Mouse (Mus musculus): Measurements from ENCODE around the gene Kcnn3. TPM values are rescaled to one million over a fixed set of nuclear protein-coding genes. Genes with fewer than 3 reads are reported as not detected.

Kcnn3 gene
- polyA plus RNA-seq (2016; fragmentation: Nextera tagmentation; extraction: Ambion mirVana) = 1.8 and 3.0 TPM in 2 replicates

GRCm38 (mm10) chr3:89519894-89520293 is at the start of gene Kcnn3:
Gene Kcnn3 (plus strand): TSS chr3:89520164.
- Histone ChIP-seq H3K9ac (replicated peaks) (peak within 1 kb of the TSS; percentile 63), H3K36me3 (no peaks in the 10 kb centered on the region), H3K4me1 (peaks cover 30% of the 10 kb centered on the region), H3K4me3 (peak within 1 kb of the TSS; percentile 48), H3K27me3 (peaks cover 20% of the 10 kb centered on the region), H3K27ac (replicated peaks) (no peak within 1 kb of the TSS), H3K4me2 (replicated peaks) (peak within 1 kb of the TSS; percentile 96), H3K9me3 (peaks cover 10% of the 10 kb centered on the region; the same call in 1 of the 2 replicates)
- WGBS = under 1% methylated on average over 15 of the region's 15 CpGs
- ATAC-seq (ENCODE audit: low FRiP score, low read depth) = peak; percentile 93

- ATAC-seq (ENCODE audit: low FRiP score, low read depth) = no peak
- Histone ChIP-seq H3K27me3 (no peaks in the 10 kb centered on the region), H3K9ac (replicated peaks) (no peak overlapping the region), H3K4me3 (no peak overlapping the region), H3K4me1 (no peaks in the 10 kb centered on the region), H3K4me2 (replicated peaks) (no peak overlapping the region), H3K27ac (replicated peaks) (no peak overlapping the region), H3K36me3 (peaks cover 29% of the 10 kb centered on the region), H3K9me3 (no peaks in the 10 kb centered on the region)
- WGBS = 81% methylated on average over 7 of the region's 7 CpGs
Observed at GRCm38 (mm10) chr3:89472280-89472679, 47.7 kb upstream of the Kcnn3 start.

- Histone ChIP-seq H3K4me3 (no peak overlapping the region), H3K9me3 (no peaks in the 10 kb centered on the region), H3K27me3 (no peaks in the 10 kb centered on the region), H3K4me1 (no peaks in the 10 kb centered on the region), H3K27ac (replicated peaks) (no peak overlapping the region), H3K9ac (replicated peaks) (no peak overlapping the region), H3K4me2 (replicated peaks) (no peak overlapping the region), H3K36me3 (peaks cover 14% of the 10 kb centered on the region)
- 78% methylated on average over 6 of the region's 6 CpGs for WGBS
- no peak for ATAC-seq (ENCODE audit: low FRiP score, low read depth)
Observed at GRCm38 (mm10) chr3:89473838-89474237, 46.1 kb upstream of the Kcnn3 start.

GRCm38 (mm10) chr3:89479055-89479454 is 40.9 kb upstream of the Kcnn3 start:
- WGBS = 74% methylated on average over 6 of the region's 6 CpGs
- Histone ChIP-seq H3K4me1 (no peaks in the 10 kb centered on the region), H3K27me3 (no peaks in the 10 kb centered on the region), H3K4me2 (replicated peaks) (no peak overlapping the region), H3K9me3 (no peaks in the 10 kb centered on the region), H3K27ac (replicated peaks) (no peak overlapping the region), H3K36me3 (no peaks in the 10 kb centered on the region), H3K4me3 (no peak overlapping the region), H3K9ac (replicated peaks) (no peak overlapping the region)
- no peak for ATAC-seq (ENCODE audit: low FRiP score, low read depth)

GRCm38 (mm10) chr3:89481488-89481887 is 38.5 kb upstream of the Kcnn3 start:
- Histone ChIP-seq H3K27ac (replicated peaks) (no peak overlapping the region), H3K27me3 (peaks cover 11% of the 10 kb centered on the region; the same call in 1 of the 2 replicates), H3K9me3 (no peaks in the 10 kb centered on the region), H3K9ac (replicated peaks) (no peak overlapping the region), H3K4me2 (replicated peaks) (no peak overlapping the region), H3K36me3 (no peaks in the 10 kb centered on the region), H3K4me3 (no peak overlapping the region), H3K4me1 (no peaks in the 10 kb centered on the region)
- ATAC-seq (ENCODE audit: low FRiP score, low read depth) = no peak
- 42% methylated on average over 2 of the region's 2 CpGs for WGBS

GRCm38 (mm10) chr3:89482249-89482648 is 37.7 kb upstream of the Kcnn3 start:
- Histone ChIP-seq H3K9me3 (no peaks in the 10 kb centered on the region), H3K4me3 (no peak overlapping the region), H3K4me2 (replicated peaks) (no peak overlapping the region), H3K27ac (replicated peaks) (no peak overlapping the region), H3K9ac (replicated peaks) (no peak overlapping the region), H3K27me3 (peaks cover 11% of the 10 kb centered on the region; the same call in 1 of the 2 replicates), H3K36me3 (no peaks in the 10 kb centered on the region), H3K4me1 (no peaks in the 10 kb centered on the region)
- 89% methylated on average over 5 of the region's 5 CpGs for WGBS
- ATAC-seq (ENCODE audit: low FRiP score, low read depth) = no peak

GRCm38 (mm10) chr3:89484766-89485524 is 35.0 kb upstream of the Kcnn3 start:
- no peak overlapping the region for H3K27ac ChIP-seq (replicated peaks)
- H3K4me1 ChIP-seq = no peaks in the 10 kb centered on the region
- WGBS = 20% methylated on average over 24 of the region's 24 CpGs
- H3K36me3 ChIP-seq = no peaks in the 10 kb centered on the region
- H3K9me3 ChIP-seq = no peaks in the 10 kb centered on the region
- ATAC-seq (ENCODE audit: low FRiP score, low read depth) = peak; percentile 62; the same call in 1 of the 2 replicates
- no peak overlapping the region for H3K4me3 ChIP-seq
- no peak overlapping the region for H3K4me2 ChIP-seq (replicated peaks)
- H3K27me3 ChIP-seq = peaks cover 11% of the 10 kb centered on the region; the same call in 1 of the 2 replicates
- no peak overlapping the region for H3K9ac ChIP-seq (replicated peaks)

GRCm38 (mm10) chr3:89486111-89486510 is 33.9 kb upstream of the Kcnn3 start:
- Histone ChIP-seq H3K4me3 (no peak overlapping the region), H3K4me2 (replicated peaks) (no peak overlapping the region), H3K36me3 (no peaks in the 10 kb centered on the region), H3K4me1 (no peaks in the 10 kb centered on the region), H3K27me3 (peaks cover 11% of the 10 kb centered on the region; the same call in 1 of the 2 replicates), H3K9ac (replicated peaks) (no peak overlapping the region), H3K9me3 (no peaks in the 10 kb centered on the region), H3K27ac (replicated peaks) (no peak overlapping the region)
- ATAC-seq (ENCODE audit: low FRiP score, low read depth) = no peak
- 82% methylated on average over 8 of the region's 8 CpGs for WGBS

- ATAC-seq (ENCODE audit: low FRiP score, low read depth) = no peak
- H3K36me3 ChIP-seq = no peaks in the 10 kb centered on the region
- peaks cover 11% of the 10 kb centered on the region; the same call in 1 of the 2 replicates for H3K27me3 ChIP-seq
- H3K4me2 ChIP-seq (replicated peaks) = no peak overlapping the region
- no peak overlapping the region for H3K9ac ChIP-seq (replicated peaks)
- 55% methylated on average over 20 of the region's 20 CpGs for WGBS
- H3K9me3 ChIP-seq = no peaks in the 10 kb centered on the region
- H3K4me1 ChIP-seq = no peaks in the 10 kb centered on the region
- no peak overlapping the region for H3K27ac ChIP-seq (replicated peaks)
- no peak overlapping the region for H3K4me3 ChIP-seq
Observed at GRCm38 (mm10) chr3:89486916-89487702, 32.9 kb upstream of the Kcnn3 start.

GRCm38 (mm10) chr3:89490790-89491189 is 29.2 kb upstream of the Kcnn3 start:
- Histone ChIP-seq H3K36me3 (no peaks in the 10 kb centered on the region), H3K4me2 (replicated peaks) (no peak overlapping the region), H3K9me3 (0 out of 2 replicates have a peak, but pooled peaks cover 3% of the 10 kb centered on the region), H3K4me1 (no peaks in the 10 kb centered on the region), H3K27me3 (no peaks in the 10 kb centered on the region), H3K27ac (replicated peaks) (no peak overlapping the region), H3K9ac (replicated peaks) (no peak overlapping the region), H3K4me3 (no peak overlapping the region)
- WGBS = 85% methylated on average over 3 of the region's 3 CpGs
- ATAC-seq (ENCODE audit: low FRiP score, low read depth) = no peak

- H3K36me3 ChIP-seq = no peaks in the 10 kb centered on the region
- H3K4me3 ChIP-seq = no peak overlapping the region
- no peak overlapping the region for H3K4me2 ChIP-seq (replicated peaks)
- H3K9ac ChIP-seq (replicated peaks) = no peak overlapping the region
- WGBS = 93% methylated on average over 5 of the region's 5 CpGs
- H3K4me1 ChIP-seq = no peaks in the 10 kb centered on the region
- H3K9me3 ChIP-seq = 0 out of 2 replicates have a peak, but pooled peaks cover 3% of the 10 kb centered on the region
- no peaks in the 10 kb centered on the region for H3K27me3 ChIP-seq
- ATAC-seq (ENCODE audit: low FRiP score, low read depth) = no peak
- no peak overlapping the region for H3K27ac ChIP-seq (replicated peaks)
Observed at GRCm38 (mm10) chr3:89491559-89491958, 28.4 kb upstream of the Kcnn3 start.

GRCm38 (mm10) chr3:89492701-89493151 is 27.2 kb upstream of the Kcnn3 start:
- H3K27ac ChIP-seq (replicated peaks) = peak overlapping the region; percentile 30; the same call in 1 of the 2 replicates
- 50% methylated on average over 8 of the region's 8 CpGs for WGBS
- ATAC-seq (ENCODE audit: low FRiP score, low read depth) = no peak

More at GRCm38 (mm10) chr3:89492701-89493151, 27.2 kb upstream of the Kcnn3 start:
- Histone ChIP-seq H3K9ac (replicated peaks) (no peak overlapping the region), H3K36me3 (no peaks in the 10 kb centered on the region), H3K4me3 (no peak overlapping the region), H3K9me3 (0 out of 2 replicates have a peak, but pooled peaks cover 3% of the 10 kb centered on the region), H3K4me2 (replicated peaks) (no peak overlapping the region), H3K27me3 (no peaks in the 10 kb centered on the region), H3K4me1 (no peaks in the 10 kb centered on the region)

All from midbrain, embryonic 12.5 days (tissue).